Mouse (Mus musculus) neural tube, embryonic 13.5 days (tissue): ENCODE measurements around the gene Itfg2. TPM values are rescaled to one million over a fixed set of nuclear protein-coding genes. Genes with fewer than 3 reads are reported as not detected.
"Not testable (repeated sequence)": the region's sequence is repeated elsewhere in the genome, so short reads cannot be mapped to it uniquely, and the experiment has no call there.

Source experiments
- ATAC-seq: fragments of 200-750 bp; cut with Nextera tagmentation; 2 replicates; pipeline ENCODE4 v1.8.0; 2017; ENCODE audit warnings: low read depth, mild to moderate bottlenecking, moderate TSS enrichment, moderate library complexity
- H3K27ac ChIP-seq: fragments of 300-500 bp; sonication (generic); replicated peaks from 2 replicates; pipeline ENCODE4 v1.5.1; 2015; ENCODE audit warnings: moderate library complexity, mild to moderate bottlenecking, inconsistent platforms
- H3K27me3 ChIP-seq: fragments of 300-500 bp; sonication (generic); 2 replicates; pipeline ENCODE4 v1.6.1; 2015; ENCODE audit warnings: mild to moderate bottlenecking, inconsistent platforms
- H3K36me3 ChIP-seq: fragments of 300-500 bp; sonication (generic); 2 replicates; pipeline ENCODE4 v1.6.1; 2015; ENCODE audit warnings: mild to moderate bottlenecking, inconsistent platforms
- H3K4me1 ChIP-seq: fragments of 300-500 bp; sonication (generic); replicated peaks from 2 replicates; pipeline ENCODE4 v1.6.1; 2015; ENCODE audit warnings: inconsistent platforms
- H3K4me2 ChIP-seq: fragments of 300-500 bp; sonication (generic); 2 replicates; pipeline ENCODE4 v1.6.1; 2015; ENCODE audit warnings: inconsistent platforms, mild to moderate bottlenecking, moderate library complexity
- H3K4me3 ChIP-seq: fragments of 300-500 bp; sonication (generic); 2 replicates; pipeline ENCODE4 v1.5.1; 2015; ENCODE audit warnings: mild to moderate bottlenecking, inconsistent platforms
- H3K9ac ChIP-seq: fragments of 300-500 bp; sonication (generic); 2 replicates; pipeline ENCODE4 v1.6.1; 2015; ENCODE audit warnings: moderate library complexity, mild to moderate bottlenecking, inconsistent platforms
- H3K9me3 ChIP-seq: fragments of 300-500 bp; sonication (generic); 2 replicates; pipeline ENCODE4 v1.6.1; 2016; ENCODE audit warnings: inconsistent platforms
- WGBS: fragments of 180-500 bp; shearing (Covaris S2); methylation state at CpG from one replicate; pipeline ENCODE4 v1.1.7; 2015; 5-methylcytosine and 5-hydroxymethylcytosine counted together
- polyA plus RNA-seq: library from polyadenylated mRNA; unstranded; fragments of >200 nt; fragmentation: Nextera tagmentation; extraction: Ambion mirVana; gene quantifications from 2 replicates; pipeline ENCODE4 v1.2.1, GENCODE M21; 2015

Itfg2 gene
- polyA plus RNA-seq, 1 experiment from 2014 or later = 41.4 TPM

DNA sequence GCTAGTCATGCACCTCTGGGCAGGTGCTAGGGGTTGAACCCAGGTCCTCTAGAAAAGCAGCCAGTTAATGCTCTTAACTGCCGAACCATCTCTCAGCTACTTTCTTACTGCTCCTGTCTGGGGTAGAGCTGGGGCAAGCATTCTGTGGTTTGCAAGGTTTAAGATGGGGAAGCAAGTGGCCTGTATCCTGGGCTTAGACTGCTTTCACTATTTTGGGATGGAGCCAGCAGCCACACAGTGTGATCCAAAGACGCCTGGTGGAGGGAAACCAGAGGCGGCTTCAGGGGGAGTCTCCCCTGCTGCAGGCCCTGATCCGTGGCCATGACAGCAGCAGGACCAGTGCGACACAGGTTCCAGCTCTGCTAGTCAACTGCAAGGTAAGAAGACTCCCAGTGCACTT, 20.0 kb downstream of the Itfg2 start:
- Histone ChIP-seq H3K27ac (no peak overlapping the region), H3K27me3 (no peaks in the 10 kb centered on the region), H3K9me3 (no peaks in the 10 kb centered on the region), H3K9ac (no peak overlapping the region), H3K4me3 (no peak overlapping the region), H3K4me2 (no peak overlapping the region), H3K4me1 (peaks cover 18% of the 10 kb centered on the region), H3K36me3 (peaks cover 49% of the 10 kb centered on the region)
- 69% methylated on average over 5 of the region's 5 CpGs for WGBS
- ATAC-seq = no peak

DNA sequence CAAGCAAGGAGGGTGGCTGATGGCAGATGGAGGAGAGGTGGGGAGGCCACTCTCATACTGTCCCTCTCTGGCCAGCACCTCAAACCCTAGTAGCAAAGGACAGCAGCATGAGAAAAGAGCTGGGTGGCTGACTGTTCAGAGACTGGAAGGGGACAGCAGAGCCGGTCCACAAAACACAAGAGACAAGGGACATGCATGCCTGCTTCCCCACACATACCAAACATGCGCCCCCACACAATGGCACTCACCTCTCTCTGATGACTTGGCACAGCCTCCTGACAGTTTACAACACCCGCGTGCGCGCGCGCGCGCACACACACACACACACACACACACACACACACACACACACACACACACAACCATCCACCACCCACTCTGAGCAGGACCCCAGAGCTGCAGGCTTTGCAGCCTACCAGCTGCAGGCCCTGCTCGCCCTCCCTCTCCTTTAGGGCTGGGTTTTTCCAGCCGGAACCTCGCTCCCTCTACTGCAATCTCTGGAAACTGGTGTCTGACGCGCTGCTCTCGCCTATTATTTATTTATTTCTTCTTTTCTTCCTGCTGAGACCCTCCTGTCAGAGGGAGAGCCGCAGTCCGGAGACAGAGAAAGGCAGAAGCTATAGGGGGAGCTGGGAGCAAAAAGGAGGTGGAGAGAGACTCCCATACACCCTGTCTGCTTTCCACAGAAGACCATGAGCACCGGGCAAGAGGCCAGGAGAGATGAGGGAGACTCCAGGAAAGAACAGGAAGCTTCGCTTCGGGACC, 25.1 kb downstream of the Itfg2 start:
- peak overlapping the region; percentile 77 for H3K27ac ChIP-seq
- H3K36me3 ChIP-seq = 0 out of 2 replicates have a peak, but pooled peaks cover 2% of the 10 kb centered on the region
- peak overlapping the region; percentile 41 for H3K9ac ChIP-seq
- no peaks in the 10 kb centered on the region for H3K27me3 ChIP-seq
- 25% methylated on average over 14 of the region's 21 CpGs for WGBS
- H3K4me3 ChIP-seq = peak overlapping the region; percentile 26
- H3K4me1 ChIP-seq = peaks cover 25% of the 10 kb centered on the region
- H3K4me2 ChIP-seq = peak overlapping the region; percentile 49
- H3K9me3 ChIP-seq = no peaks in the 10 kb centered on the region
- ATAC-seq = peak; percentile 86

DNA sequence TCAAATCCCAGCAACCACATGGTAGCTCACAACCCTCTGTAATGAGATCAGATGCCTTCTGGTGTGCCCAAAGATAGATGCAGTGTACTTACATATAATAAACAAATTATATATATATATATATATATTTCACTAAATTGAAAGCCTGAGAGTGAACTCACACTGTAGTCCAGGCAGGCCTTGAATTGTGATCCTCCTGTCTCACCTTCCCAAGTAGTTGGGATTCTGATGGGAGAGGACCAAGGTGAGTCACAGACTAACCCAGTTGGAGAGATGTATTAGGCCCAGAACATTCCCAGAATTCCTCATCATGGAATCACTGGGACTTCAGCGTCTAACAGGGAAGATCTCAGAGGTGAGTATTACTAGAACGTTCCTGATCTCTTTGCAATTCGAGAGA, 25.7 kb downstream of the Itfg2 start, which contains the start of gene Nrip2:
Gene Nrip2, plus strand, starts transcription at position 301 of the 400 bp plus-strand sequence.
- Histone ChIP-seq H3K4me3 (peak within 1 kb of the TSS; percentile 26), H3K27me3 (no peaks in the 10 kb centered on the region), H3K4me1 (peaks cover 25% of the 10 kb centered on the region), H3K4me2 (peak within 1 kb of the TSS; percentile 49), H3K27ac (peak within 1 kb of the TSS; percentile 77), H3K9ac (peak within 1 kb of the TSS; percentile 41), H3K9me3 (no peaks in the 10 kb centered on the region), H3K36me3 (no peaks in the 10 kb centered on the region)
- no peak; the same call in 1 of the 2 replicates for ATAC-seq
- 75% methylated on average over 3 of the region's 3 CpGs for WGBS

DNA sequence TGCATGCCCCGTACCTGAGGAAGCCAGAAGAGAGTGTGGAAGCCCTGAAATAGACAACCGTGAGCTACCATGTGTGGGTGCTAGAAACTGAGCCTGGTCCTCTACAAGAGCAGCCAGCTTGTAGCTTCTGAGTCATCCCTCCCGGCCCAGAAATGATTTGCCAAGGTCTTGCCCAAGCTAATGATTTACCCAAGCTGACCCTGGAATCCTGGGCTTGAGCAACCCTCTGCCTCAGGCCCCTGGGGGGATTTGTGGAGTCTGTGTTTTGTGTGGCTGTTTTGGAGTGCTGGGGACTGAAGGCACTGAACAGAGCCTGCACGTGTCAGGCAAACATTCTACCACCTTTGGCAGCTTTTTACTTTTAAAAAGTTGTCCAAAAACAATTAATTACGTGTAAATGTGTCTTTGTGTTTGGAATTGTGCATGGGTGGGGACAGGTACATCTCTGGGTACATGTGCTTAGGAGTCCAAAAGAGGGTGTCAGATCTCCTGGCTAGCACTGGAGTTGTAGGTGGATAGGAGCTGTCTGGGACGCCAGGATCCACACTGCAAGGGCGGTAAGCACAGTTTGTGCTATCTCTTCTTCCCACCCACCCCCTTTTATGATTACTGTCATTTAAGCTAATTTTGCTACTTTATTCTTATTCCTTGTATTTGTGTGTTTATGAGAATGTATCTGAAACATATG, 27.0 kb downstream of the Itfg2 start:
- H3K9ac ChIP-seq = no peak overlapping the region
- 80% methylated on average over 7 of the region's 7 CpGs for WGBS
- H3K9me3 ChIP-seq = no peaks in the 10 kb centered on the region
- peaks cover 25% of the 10 kb centered on the region for H3K4me1 ChIP-seq
- H3K4me2 ChIP-seq = no peak overlapping the region
- no peak overlapping the region for H3K4me3 ChIP-seq
- H3K36me3 ChIP-seq = no peaks in the 10 kb centered on the region
- no peaks in the 10 kb centered on the region for H3K27me3 ChIP-seq
- H3K27ac ChIP-seq = no peak overlapping the region
- no peak for ATAC-seq

DNA sequence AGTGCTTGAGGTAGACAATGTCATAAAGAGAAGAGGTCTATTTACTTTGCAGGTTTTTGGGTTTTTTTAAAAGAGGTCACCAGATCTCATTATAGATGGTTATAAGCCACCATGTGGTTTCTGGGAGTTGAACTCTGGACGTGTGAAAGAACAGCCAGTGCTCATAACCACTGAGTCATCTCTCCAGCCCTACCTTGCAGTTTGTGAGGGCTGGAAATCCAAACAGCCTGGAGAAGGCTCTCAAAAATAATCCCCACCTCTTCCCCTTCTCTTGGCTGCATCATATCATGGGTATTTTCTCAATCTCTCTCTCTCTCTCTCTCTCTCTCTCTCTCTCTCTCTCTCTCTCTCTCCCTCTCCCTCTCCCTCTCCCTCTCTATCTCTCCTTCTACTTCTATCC, 34.0 kb downstream of the Itfg2 start:
- no peak overlapping the region for H3K27ac ChIP-seq
- no peaks in the 10 kb centered on the region for H3K4me1 ChIP-seq
- H3K9ac ChIP-seq = no peak overlapping the region
- H3K36me3 ChIP-seq = no peaks in the 10 kb centered on the region
- WGBS = 56% methylated on average over 1 of the region's 1 CpGs
- H3K27me3 ChIP-seq = no peaks in the 10 kb centered on the region
- H3K4me2 ChIP-seq = no peak overlapping the region
- H3K4me3 ChIP-seq = no peak overlapping the region
- H3K9me3 ChIP-seq = no peaks in the 10 kb centered on the region
- ATAC-seq = no peak

DNA sequence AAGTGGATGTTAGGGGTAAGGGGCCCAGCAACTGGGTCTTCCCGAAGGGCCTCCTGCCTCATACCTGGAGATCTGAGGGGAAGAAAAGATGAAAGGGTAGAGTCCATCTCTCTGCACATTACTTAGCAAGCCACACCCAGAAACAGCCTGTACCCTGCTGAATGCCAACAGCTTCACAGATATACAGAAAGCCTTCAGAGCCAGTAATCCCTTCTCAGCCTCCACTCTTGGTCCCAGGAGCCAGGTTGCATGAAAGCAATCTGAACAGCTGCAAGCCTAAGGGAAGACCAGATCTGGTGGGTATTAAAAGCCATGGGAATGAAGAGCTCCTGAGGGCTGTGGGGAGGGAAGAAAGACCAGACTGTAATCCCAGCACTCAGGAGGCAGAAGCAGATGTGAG, 35.5 kb downstream of the Itfg2 start:
- H3K27ac ChIP-seq = no peak overlapping the region

DNA sequence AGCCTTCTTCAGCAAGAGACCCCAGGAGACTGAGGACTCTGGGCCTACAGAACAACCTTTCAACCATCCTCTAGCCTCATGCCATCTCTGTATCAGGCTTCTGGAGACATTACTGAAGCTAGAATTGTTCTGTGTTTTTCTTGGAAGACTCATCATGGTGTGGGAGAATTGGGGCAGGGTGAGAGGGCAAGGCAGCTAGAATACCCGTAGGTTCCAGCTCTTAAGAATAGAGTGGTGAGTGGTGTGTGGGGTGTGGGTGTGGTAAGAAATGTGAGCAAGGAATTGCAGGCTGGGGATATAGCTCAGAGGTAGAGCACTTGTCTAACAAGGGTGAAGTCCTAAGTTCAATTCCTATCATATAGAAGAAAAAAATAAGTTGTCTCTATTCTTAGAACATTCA, 39.7 kb downstream of the Itfg2 start:
- H3K9me3 ChIP-seq = no peaks in the 10 kb centered on the region
- no peak overlapping the region for H3K4me2 ChIP-seq
- no peaks in the 10 kb centered on the region for H3K36me3 ChIP-seq
- ATAC-seq = no peak
- H3K4me3 ChIP-seq = no peak overlapping the region
- no peaks in the 10 kb centered on the region for H3K4me1 ChIP-seq
- H3K27ac ChIP-seq = no peak overlapping the region
- WGBS = 79% methylated on average over 1 of the region's 1 CpGs
- H3K27me3 ChIP-seq = no peaks in the 10 kb centered on the region
- no peak overlapping the region for H3K9ac ChIP-seq

More for the DNA sequence above, 35.5 kb downstream of the Itfg2 start:
- no peak overlapping the region for H3K9ac ChIP-seq
- no peaks in the 10 kb centered on the region for H3K9me3 ChIP-seq
- no peaks in the 10 kb centered on the region for H3K27me3 ChIP-seq
- no peaks in the 10 kb centered on the region for H3K36me3 ChIP-seq
- no peaks in the 10 kb centered on the region for H3K4me1 ChIP-seq
- 91% methylated on average over 1 of the region's 1 CpGs for WGBS
- H3K4me3 ChIP-seq = no peak overlapping the region
- ATAC-seq = no peak
- no peak overlapping the region for H3K4me2 ChIP-seq

DNA sequence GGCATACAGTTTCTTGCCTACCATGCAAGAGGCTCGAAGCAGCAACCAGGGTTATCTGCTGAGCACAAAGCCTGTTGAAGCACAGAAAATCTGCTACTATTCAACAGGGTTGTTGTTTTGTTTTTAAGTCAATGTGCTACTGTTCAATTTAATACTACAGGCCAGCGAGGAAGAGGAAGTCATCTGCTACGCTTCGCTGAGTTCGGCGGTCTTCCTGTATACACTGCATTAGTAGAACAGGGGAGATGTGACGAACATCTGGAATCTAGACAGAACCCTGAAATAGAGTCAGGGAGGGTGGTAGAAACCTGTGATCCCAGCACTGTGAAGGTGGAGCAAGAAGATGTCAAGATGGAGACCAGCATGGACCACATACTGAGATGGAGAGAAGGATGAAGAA, 41.0 kb downstream of the Itfg2 start:
- WGBS = 78% methylated on average over 7 of the region's 7 CpGs
- Histone ChIP-seq H3K4me1 (no peaks in the 10 kb centered on the region), H3K27ac (no peak overlapping the region), H3K4me3 (no peak overlapping the region), H3K36me3 (no peaks in the 10 kb centered on the region), H3K9ac (no peak overlapping the region), H3K9me3 (no peaks in the 10 kb centered on the region), H3K4me2 (no peak overlapping the region), H3K27me3 (no peaks in the 10 kb centered on the region)
- ATAC-seq = no peak

DNA sequence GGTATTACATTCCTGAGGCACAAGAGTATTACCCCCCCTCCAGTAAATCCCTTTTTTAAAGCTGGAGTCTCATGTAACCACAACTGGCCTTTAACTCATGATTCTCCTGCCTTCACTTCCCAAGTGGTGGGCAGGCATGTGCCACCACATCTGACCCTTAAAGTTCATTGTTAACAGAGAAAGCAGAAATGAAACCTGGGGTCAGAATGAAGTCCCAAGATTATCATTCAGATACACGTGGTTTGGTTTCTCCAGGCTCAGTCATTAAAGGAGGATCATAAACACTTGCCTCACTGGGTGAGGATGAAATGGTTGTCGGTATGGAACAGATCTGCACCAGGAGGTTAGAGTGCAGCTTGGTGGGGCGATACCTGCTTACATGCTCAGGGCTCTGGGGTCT, 43.5 kb downstream of the Itfg2 start:
- ATAC-seq = no peak
- Histone ChIP-seq H3K4me2 (no peak overlapping the region), H3K4me1 (no peaks in the 10 kb centered on the region), H3K9ac (no peak overlapping the region), H3K9me3 (no peaks in the 10 kb centered on the region), H3K27ac (no peak overlapping the region), H3K27me3 (no peaks in the 10 kb centered on the region), H3K36me3 (no peaks in the 10 kb centered on the region), H3K4me3 (no peak overlapping the region)
- 70% methylated on average over 3 of the region's 3 CpGs for WGBS

DNA sequence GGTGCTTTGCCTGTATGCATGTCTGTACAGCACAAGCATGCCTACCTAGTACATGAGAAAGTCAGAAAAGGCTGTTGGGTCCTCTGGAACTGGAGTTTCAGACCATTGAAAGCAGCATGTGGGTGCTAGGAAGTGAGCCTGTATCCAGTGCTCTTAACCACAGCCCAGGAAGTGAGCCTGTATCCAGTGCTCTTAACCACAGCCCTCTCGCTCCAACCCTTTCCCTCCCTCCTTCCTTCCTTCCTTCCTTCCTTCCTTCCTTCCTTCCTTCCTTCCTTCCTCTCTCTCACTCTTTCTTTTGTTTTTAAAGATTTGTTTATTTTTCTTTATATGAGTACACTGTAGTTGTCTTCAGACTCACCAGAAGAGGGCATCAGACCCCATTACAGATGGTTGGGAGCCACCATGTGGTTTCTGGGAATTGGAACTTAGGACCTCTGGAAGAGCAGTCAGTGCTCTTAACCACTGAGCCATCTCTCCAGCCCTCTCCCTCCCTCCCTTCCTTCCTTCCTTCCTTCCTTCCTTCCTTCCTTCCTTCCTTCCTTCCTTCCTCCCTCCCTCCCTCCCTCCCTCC, 44.0 kb downstream of the Itfg2 start:
- not testable (repeated sequence) for H3K27ac ChIP-seq, H3K9me3 ChIP-seq, H3K27me3 ChIP-seq, H3K4me3 ChIP-seq, H3K4me2 ChIP-seq, ATAC-seq, H3K4me1 ChIP-seq, H3K36me3 ChIP-seq, H3K9ac ChIP-seq
- 68% methylated on average over 1 of the region's 1 CpGs for WGBS

DNA sequence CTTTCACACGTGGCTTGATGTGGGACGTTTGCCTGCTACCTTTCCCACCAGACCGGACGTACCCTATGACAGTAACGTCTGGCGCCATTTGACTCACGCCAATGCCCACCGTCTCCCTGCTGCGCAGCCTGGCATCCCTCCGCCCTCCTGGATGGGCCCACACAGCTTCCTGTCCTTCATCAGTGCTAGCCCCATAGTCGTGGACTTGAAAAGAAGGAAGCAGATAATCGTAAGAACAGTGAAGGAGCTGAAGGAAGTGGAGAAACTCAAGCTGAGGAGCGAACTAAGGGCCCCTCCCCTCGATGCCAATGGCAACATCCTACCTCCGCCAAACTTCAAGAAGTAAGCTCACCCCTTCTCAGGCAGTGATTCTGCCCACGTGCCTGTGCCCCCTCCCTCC, 45.1 kb downstream of the Itfg2 start:
- no peak overlapping the region for H3K27ac ChIP-seq
- H3K4me1 ChIP-seq = peaks cover 6% of the 10 kb centered on the region; the same call in 1 of the 2 replicates
- ATAC-seq = no peak
- H3K9ac ChIP-seq = no peak overlapping the region
- no peaks in the 10 kb centered on the region for H3K9me3 ChIP-seq
- no peaks in the 10 kb centered on the region for H3K27me3 ChIP-seq
- no peak overlapping the region for H3K4me2 ChIP-seq
- no peaks in the 10 kb centered on the region for H3K36me3 ChIP-seq
- WGBS = 83% methylated on average over 16 of the region's 16 CpGs
- H3K4me3 ChIP-seq = no peak overlapping the region

DNA sequence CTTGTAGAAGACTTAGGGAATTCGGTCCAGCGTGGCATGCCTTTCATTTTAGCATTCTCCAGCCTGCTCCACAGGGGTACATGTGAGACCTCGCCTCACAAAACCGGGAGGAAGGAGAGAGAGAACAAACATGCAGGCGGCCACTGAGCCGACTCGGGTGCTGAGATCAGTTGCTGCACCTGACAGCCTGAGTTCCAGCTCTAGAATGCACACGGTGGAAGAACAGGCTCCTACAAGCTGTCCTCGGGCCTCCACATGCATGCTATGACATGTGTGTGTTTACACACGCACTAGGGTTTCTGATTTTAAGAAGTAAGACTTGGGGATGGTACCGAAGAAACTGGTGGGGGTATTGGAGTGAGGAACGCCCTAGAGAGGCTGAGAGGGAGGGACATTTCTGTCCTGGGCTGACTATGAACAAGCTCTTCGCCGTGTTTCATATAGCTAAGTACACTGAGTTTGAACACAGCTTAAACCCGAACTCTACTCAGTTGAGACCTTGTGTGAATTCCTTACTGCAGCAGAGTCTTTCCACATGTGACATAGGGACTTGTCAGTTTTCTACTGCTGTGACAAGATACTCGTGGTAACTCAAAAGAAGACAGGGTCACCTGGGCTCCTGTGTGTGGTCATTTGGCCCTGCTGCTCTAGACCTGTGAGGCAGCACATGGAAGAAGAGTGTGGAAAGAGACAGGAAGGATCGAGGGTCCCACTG, 48.2 kb downstream of the Itfg2 start:
- H3K4me2 ChIP-seq = no peak overlapping the region
- no peak overlapping the region for H3K27ac ChIP-seq
- no peak for ATAC-seq
- no peak overlapping the region for H3K9ac ChIP-seq
- WGBS = 92% methylated on average over 17 of the region's 17 CpGs
- no peaks in the 10 kb centered on the region for H3K9me3 ChIP-seq
- no peaks in the 10 kb centered on the region for H3K27me3 ChIP-seq
- no peak overlapping the region for H3K4me3 ChIP-seq
- H3K4me1 ChIP-seq = peaks cover 7% of the 10 kb centered on the region; the same call in 1 of the 2 replicates
- H3K36me3 ChIP-seq = peaks cover 26% of the 10 kb centered on the region
